Mouse (Mus musculus) layer of hippocampus, adult 9-10 months (tissue): ENCODE measurements at regions not wholly inside any gene's neighbourhood (a gene's known extent, or its start where the extent isn't known, plus 50 kb on each side); places are given as distances from the start of the nearest gene placed in this dataset.

Source experiments
- DNase-seq: peaks from one replicate; pipeline ENCODE4 v3.0.0; 2022; ENCODE audit warnings: low spot score

GRCm38 (mm10) chr12:106128944-106129724 is 119.1 kb downstream of the Vrk1 start:
- DNase-seq, result no peak

DNA sequence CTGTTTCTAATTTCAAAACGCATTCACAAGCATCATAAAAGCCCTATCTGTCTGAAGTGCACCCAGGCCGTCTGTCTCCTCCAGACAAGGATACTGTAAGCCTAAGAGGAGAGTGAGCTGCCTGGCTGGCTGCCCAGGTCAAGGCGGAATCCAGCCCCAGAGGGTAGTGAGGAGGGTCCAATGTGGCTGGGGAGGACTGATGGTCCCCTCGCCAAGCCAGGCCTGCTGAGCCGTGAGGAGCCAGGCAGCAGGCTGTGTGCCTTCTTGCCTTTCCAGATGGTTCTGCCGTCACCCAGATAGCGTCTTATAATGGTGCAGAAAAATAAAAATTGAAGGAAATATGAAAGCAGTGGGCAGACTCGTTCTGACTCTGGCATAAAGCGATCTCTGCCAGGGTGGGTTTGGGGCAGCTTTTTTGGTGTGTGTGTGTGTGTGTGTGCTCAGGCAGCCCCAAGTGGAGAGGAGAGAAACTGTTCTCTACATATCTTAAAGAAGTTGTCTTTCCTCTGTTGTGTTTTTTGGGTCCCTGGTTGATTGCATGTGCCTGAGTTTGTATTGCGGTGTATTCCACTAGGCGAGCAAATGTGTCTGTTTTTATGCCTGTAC is 120.1 kb downstream of the Vrk1 start:
- no peak for DNase-seq

DNA sequence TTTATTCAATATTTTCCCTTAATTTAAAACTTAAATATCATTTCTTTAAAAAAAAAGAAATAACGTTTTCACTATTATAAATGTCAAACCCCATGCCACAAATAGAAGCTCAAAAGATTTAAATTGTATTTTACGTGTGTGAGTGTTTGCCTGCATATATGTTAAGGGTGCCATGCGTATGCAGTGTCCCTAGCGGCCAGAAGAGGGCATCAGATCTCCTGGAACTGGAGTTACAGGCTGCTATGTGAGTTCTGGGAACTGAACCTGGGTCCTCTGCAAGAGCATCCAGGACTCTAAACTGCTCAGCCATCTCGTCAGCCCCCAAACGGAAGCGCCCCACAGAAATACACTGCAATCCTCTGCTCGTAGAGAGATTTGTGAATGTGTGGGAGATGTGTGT is 122.7 kb downstream of the Vrk1 start:
- DNase-seq, result no peak

GRCm38 (mm10) chr12:106138466-106138865 is 128.4 kb downstream of the Vrk1 start:
- no peak for DNase-seq

- no peak for DNase-seq
Measured at GRCm38 (mm10) chr12:106139491-106139890, 129.5 kb downstream of the Vrk1 start.

GRCm38 (mm10) chr12:106139927-106140326 is 129.9 kb downstream of the Vrk1 start:
- no peak for DNase-seq

GRCm38 (mm10) chr12:106140671-106141070 is 130.6 kb downstream of the Vrk1 start:
- DNase-seq, result no peak

- DNase-seq, result no peak
Measured at GRCm38 (mm10) chr12:106143548-106143947, 133.5 kb downstream of the Vrk1 start.

GRCm38 (mm10) chr12:106156837-106157236 is 146.8 kb downstream of the Vrk1 start:
- DNase-seq, result no peak

GRCm38 (mm10) chr12:106157827-106158226 is 147.8 kb downstream of the Vrk1 start:
- no peak for DNase-seq

DNA sequence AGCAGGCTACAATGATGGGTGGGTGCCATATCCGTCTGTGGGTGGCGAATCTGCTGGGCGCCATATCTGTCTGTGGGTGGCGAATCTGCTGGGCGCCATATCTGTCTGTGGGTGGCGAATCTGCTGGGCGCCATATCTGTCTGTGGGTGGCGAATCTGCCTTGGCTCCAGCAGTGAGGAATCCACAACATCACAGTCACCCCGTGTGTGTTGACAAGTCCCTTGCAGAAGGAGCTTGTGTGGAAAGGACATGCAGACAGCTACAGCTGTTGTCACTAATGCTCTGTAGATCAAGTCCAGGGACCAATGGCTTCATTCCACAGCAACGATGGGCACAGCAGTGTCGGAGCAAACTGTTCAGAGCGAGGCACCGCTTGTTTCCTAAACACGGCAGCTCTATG is 148.6 kb downstream of the Vrk1 start:
- no peak for DNase-seq

GRCm38 (mm10) chr12:106171301-106171700 is 161.3 kb downstream of the Vrk1 start:
- DNase-seq, result no peak

GRCm38 (mm10) chr12:106173211-106173610 is 163.2 kb downstream of the Vrk1 start:
- no peak for DNase-seq

DNA sequence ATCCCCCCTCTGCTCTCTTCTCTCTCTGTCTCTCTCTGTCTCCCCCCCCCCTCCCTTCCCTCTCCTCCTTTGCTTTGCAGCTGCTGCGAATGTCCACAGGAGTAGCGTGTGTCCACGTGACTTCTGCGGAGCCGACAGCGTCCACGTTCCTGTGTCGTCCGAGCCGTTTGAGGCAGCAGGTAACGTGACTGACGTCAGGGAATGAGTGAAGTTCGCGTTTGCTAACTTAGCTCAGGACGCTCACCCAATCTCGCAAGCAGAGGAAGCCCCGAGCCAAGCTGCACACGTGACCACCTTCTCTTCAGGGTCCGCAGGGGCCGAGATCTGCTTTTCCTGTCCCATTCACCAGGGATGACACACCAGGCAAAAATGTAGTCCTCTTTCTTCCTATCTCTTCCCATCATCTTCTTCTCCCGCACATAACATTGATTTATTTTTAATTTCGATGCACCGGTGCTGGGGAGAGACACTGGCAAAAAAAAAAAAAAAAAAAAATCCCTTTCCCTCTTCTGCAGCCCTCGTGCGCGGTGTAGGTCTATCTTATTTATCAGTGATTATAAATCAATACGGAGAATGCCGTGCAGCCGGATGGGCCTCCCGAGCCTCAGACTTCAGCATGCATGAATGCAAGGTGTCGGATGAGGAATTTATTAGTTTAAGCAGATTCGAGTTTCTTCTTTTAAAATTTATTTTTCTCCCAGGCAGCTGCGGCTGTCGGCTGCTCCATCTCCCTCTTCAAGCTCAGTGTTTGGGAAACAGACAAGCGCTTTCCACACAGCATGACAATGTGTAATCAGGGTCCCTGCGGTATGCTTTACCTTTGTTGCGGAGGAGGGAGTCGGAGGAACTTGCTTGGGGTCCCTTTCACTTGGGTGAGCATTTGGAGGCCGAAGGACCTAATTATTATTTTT is 164.3 kb downstream of the Vrk1 start:
- DNase-seq, result no peak

GRCm38 (mm10) chr12:106174981-106175700 is 165.1 kb downstream of the Vrk1 start:
- no peak for DNase-seq

DNA sequence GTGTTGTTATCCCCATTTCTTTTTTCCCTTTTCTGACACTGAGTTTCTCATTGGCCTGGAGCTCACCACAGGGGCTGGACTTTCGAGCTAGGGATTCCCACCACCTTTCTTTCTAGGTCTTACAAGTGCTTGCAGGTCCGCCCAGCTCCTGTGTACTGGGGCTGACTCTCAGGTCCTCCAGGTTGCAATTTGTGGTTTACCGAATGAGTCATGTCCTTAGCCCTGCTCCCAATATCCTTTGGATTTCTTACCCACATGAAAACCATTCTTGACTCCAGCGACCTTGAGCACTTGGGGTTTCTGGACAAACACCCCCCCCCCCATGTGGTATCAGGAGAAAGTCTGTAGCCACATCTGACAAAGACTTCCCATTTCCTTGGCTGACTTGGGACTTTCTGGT is 167.3 kb downstream of the Vrk1 start:
- no peak for DNase-seq

DNA sequence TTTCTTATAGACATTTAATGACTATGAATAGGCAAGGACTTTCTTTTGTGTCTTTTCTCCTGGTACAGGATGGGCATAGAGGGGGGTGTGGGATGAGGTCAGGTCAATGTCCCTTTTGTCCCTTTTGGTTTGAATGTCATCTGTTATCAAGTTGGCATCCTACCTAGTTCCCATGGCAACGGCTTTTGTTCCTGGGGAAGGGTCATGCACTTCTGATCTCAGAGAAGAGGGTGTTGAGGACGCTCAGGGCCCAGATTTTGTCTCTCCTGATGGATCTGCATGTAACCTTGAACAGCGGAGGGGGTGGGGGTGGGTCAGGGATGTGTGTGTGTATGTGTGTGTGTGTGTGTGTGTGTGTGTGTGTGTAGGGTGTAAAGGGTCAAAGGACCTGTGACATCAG is 167.8 kb downstream of the Vrk1 start:
- no peak for DNase-seq

- DNase-seq, result no peak
Measured at GRCm38 (mm10) chr12:106178688-106179205, 168.7 kb downstream of the Vrk1 start.

DNA sequence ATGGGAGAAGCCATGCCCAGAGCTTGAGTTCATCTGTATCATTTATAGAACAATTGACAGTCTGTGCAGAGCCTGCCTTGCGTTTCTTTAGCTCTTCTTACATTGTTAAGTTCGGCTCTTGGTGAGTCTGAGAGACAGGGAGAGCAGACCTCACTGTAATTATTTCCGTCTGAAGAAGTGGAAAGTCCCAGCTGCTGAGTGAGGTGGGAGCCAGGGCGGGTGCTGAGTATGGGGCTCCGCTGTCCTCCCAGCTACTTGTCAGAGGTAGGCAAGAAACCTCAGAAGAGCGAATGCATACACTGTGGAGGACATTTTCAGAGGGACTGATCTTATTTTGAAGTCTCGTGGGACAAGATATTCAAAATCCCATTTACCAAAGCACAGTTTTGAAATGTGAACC is 172.9 kb downstream of the Vrk1 start:
- no peak for DNase-seq

DNA sequence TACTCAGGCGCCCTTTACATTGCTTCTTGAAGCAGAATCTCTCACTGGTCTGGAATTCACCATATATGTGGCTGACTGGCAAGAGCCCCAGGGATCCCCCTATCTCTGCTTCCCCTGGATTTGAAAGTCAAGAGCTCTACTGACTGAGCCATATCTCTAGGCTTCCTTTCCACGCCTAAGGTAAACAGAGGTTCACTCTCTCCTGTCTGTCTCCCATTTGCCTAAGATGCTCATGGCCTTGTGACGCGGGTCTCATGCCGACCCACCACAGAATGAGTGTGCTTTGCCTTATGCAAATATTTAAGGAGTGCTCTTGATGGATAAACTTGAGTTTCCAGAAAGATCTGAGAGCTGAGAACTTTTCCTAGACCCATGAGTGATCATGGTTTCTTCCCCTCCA is 173.9 kb downstream of the Vrk1 start:
- DNase-seq, result no peak

GRCm38 (mm10) chr12:106185398-106186077 is 175.5 kb downstream of the Vrk1 start:
- peak; percentile 65 for DNase-seq
